Mouse (Mus musculus) hindbrain, embryonic 14.5 days (tissue): Measurements from ENCODE around the gene Ccdc121. TPM values are rescaled to one million over a fixed set of nuclear protein-coding genes. Genes with fewer than 3 reads are reported as not detected.

Source experiments
- polyA plus RNA-seq: library from polyadenylated mRNA; unstranded; fragments of >200 nt; fragmentation: Nextera tagmentation; extraction: Ambion mirVana; gene quantifications from 2 replicates; pipeline ENCODE4 v1.2.1, GENCODE M21; 2014

Ccdc121 gene
- polyA plus RNA-seq, 1 experiment from 2014 or later = 0.11 TPM

Other genes with a start within 250 kb of the Ccdc121 start
- 12.7 and 14.3 TPM in 2 replicates for gene Cnih3, start 158.8 kb downstream of the Ccdc121 start, polyA plus RNA-seq
- gene Dnah14, start 65.1 kb upstream of the Ccdc121 start, polyA plus RNA-seq = 0.90 and 1.2 TPM in 2 replicates